Mouse (Mus musculus) olfactory bulb, adult 2 months (tissue): ENCODE results near the gene Ripply1.

Experiments used
- CTCF ChIP-seq: fragments of 200-500 bp; IDR thresholded peaks from 2 replicates; pipeline ENCODE4 v1.5.1; 2012; ENCODE audit warnings: low read depth, mild to moderate bottlenecking, low read length, moderate library complexity; ENCODE audit not compliant: insufficient read depth
- POLR2A ChIP-seq: fragments of 200-500 bp; IDR thresholded peaks from 2 replicates; pipeline ENCODE4 v1.6.1; 2012; ENCODE audit warnings: mild to moderate bottlenecking, low read depth, low read length, moderate library complexity; ENCODE audit not compliant: insufficient read depth

DNA sequence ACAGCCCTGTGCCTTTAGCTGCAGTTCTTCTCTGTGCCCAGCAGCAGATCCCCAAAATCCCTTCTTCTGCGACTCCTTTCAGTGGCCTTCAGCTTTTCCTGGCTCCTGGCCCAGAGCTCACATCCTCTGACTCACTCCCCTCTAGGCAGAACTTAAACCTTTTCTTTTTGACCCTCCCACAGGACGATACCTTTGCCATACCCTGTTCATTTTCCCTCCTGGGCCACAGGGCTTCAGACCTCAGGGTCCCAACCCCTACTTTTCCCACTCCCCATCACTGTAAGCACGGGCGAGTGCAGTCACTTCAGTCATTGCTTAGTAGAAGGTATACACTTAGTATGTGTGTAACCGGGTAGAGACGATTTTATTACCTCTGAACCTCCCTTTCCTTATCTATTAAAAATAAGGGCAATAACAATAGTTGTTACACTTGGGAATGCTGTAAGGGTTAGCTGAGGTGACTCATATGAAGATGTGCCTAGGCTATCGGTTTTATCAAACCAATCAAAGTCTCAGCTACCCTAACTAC lies 7.0 kb downstream of the Ripply1 start:
- TF ChIP-seq CTCF (no peak), POLR2A (no peak)
